Mouse (Mus musculus) lung, adult 2 months (tissue): Measurements from ENCODE around the gene Ltv1.

Source experiments
- CTCF ChIP-seq: fragments of 200-500 bp; IDR thresholded peaks from 2 replicates; pipeline ENCODE4 v1.5.1; 2011; ENCODE audit warnings: mild to moderate bottlenecking, low read length, control low read depth; ENCODE audit not compliant: insufficient read depth
- POLR2A ChIP-seq: fragments of 200-500 bp; IDR thresholded peaks from 2 replicates; pipeline ENCODE4 v1.6.1; 2011; ENCODE audit warnings: low read depth, mild to moderate bottlenecking, control low read depth, low read length, borderline replicate concordance; ENCODE audit errors: extremely low read depth

DNA sequence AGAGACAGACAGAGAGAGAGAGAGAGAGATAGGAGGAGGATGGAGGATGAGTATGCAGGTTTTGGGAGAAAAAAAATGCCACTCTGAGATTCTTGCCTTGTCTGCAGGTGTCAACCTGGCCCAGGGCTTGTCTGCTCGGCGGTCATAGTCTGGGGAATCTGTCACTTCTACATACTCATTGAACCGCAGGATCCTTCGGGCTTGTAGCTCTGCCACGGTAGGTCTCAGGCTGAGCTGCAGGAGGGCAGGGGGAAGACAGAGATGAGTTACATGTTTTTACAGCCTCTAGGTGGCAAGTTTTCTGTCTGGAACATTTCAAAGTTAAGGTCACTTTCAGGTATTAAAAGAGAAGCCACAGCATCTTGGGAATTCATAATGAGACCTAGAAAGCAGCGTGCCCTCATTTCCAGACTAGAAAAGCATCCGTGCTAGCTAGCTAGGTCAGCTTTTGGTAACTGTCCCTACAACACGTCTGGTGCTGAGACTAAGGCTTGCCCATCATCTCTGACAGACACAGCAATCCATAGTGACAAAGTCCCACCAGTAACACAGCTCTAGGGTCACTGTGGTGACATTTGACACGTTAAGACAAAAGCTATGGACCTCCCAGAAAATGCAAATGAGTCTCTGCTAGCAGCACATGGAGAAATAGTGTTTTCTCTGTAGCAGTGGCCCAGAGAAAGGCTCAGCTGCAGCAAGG, 39.6 kb upstream of the Ltv1 start:
- no peak for TF ChIP-seq POLR2A
- TF ChIP-seq CTCF: no peak
